Mouse (Mus musculus) forebrain, embryonic 16.5 days (tissue): ENCODE results near the gene Snx17. TPM values are rescaled to one million over a fixed set of nuclear protein-coding genes. Genes with fewer than 3 reads are reported as not detected.
A peak's percentile ranks its signal among the peaks of the same experiment; 100 is the strongest.
"Not testable (repeated sequence)": the region's sequence is repeated elsewhere in the genome, so short reads cannot be mapped to it uniquely, and the experiment has no call there.

Experiments
- ATAC-seq: fragments of 200-750 bp; cut with Nextera tagmentation; 2 replicates; pipeline ENCODE4 v1.8.0; 2017; ENCODE audit warnings: mild to moderate bottlenecking, moderate library complexity
- H3K27ac ChIP-seq: fragments of 300-500 bp; sonication (generic); 2 replicates; pipeline ENCODE4 v1.5.1; 2014; ENCODE audit warnings: low read length, control low read depth
- H3K27me3 ChIP-seq: fragments of 300-500 bp; sonication (generic); replicated peaks from 2 replicates; pipeline ENCODE4 v1.6.1; 2014; ENCODE audit warnings: low read length; ENCODE audit not compliant: control insufficient read depth, insufficient read depth
- H3K36me3 ChIP-seq: fragments of 300-500 bp; sonication (generic); 2 replicates; pipeline ENCODE4 v1.6.1; 2014; ENCODE audit not compliant: control insufficient read depth, insufficient read depth
- H3K4me1 ChIP-seq: fragments of 300-500 bp; sonication (generic); replicated peaks from 2 replicates; pipeline ENCODE4 v1.6.1; 2014; ENCODE audit warnings: low read length; ENCODE audit not compliant: control insufficient read depth, insufficient read depth
- H3K4me2 ChIP-seq: fragments of 300-500 bp; sonication (generic); 2 replicates; pipeline ENCODE4 v1.6.1; 2014; ENCODE audit warnings: mild to moderate bottlenecking, low read length, control low read depth
- H3K4me3 ChIP-seq: fragments of 300-500 bp; sonication (generic); replicated peaks from 2 replicates; pipeline ENCODE4 v1.5.1; 2014; ENCODE audit warnings: mild to moderate bottlenecking, low read length, control low read depth
- H3K9ac ChIP-seq: fragments of 300-500 bp; sonication (generic); replicated peaks from 2 replicates; pipeline ENCODE4 v1.6.1; 2014; ENCODE audit warnings: low read depth, low read length, control low read depth
- H3K9me3 ChIP-seq: fragments of 300-500 bp; sonication (generic); 2 replicates; pipeline ENCODE4 v1.6.1; 2016; ENCODE audit warnings: low read length; ENCODE audit not compliant: control insufficient read depth
- WGBS: fragments of 180-500 bp; shearing (Covaris S2); extraction: QIAGEN DNeasy Blood & Tissue Kit; methylation state at CpG from one replicate; pipeline ENCODE4 v1.1.7; 2014; 5-methylcytosine and 5-hydroxymethylcytosine counted together
- polyA plus RNA-seq: library from polyadenylated mRNA; unstranded; fragments of >200 nt; fragmentation: Nextera tagmentation; extraction: Ambion mirVana; gene quantifications from 2 replicates; pipeline ENCODE4 v1.2.1, GENCODE M21; 2015

The Snx17 gene
- polyA plus RNA-seq, 1 experiment from 2014 or later: 131 TPM

DNA sequence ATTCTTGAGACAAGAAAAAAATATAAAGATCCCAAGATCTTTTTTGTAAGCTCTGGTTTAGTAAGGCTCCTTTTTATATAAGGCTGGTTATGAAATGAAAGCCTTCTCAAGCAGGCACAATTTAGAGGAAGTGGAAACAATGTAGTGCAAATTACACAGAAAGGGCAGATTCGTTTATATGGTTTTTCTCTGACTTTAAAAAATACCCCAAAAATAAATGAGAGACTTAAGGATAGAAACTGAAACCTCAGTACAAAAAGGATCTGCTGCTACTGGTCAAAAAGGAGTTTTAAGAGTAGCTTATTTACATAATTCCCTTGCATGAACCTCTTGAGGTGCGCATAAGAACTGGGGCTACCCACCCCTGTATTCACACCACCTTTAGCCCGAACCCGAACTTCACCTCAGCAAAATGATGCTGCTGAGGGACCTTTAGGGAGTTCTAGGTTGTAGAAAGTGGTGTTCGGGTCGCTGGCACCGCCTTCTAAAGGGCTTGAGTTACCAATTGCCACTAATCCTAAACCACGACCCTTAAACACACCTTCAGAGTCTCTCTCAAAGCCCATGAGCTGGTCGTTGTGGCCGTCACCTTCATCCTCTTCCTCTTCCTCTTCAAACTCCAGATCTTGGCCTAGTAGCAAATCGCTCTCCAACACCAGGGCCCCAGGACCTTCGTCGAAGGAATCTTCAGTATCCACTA is 8.2 kb downstream of the Snx17 start:
- WGBS: 20% methylated on average over 13 of the region's 13 CpGs
- ATAC-seq: no peak
- peak overlapping the region; percentile 76 for H3K27ac ChIP-seq
- H3K4me1 ChIP-seq: peaks cover 17% of the 10 kb centered on the region
- H3K27me3 ChIP-seq: no peaks in the 10 kb centered on the region
- peak overlapping the region; percentile 81 for H3K4me3 ChIP-seq
- peak overlapping the region; percentile 89 for H3K9ac ChIP-seq
- H3K9me3 ChIP-seq: peaks cover 3% of the 10 kb centered on the region
- peak overlapping the region; percentile 70 for H3K4me2 ChIP-seq
- peaks cover 52% of the 10 kb centered on the region for H3K36me3 ChIP-seq

DNA sequence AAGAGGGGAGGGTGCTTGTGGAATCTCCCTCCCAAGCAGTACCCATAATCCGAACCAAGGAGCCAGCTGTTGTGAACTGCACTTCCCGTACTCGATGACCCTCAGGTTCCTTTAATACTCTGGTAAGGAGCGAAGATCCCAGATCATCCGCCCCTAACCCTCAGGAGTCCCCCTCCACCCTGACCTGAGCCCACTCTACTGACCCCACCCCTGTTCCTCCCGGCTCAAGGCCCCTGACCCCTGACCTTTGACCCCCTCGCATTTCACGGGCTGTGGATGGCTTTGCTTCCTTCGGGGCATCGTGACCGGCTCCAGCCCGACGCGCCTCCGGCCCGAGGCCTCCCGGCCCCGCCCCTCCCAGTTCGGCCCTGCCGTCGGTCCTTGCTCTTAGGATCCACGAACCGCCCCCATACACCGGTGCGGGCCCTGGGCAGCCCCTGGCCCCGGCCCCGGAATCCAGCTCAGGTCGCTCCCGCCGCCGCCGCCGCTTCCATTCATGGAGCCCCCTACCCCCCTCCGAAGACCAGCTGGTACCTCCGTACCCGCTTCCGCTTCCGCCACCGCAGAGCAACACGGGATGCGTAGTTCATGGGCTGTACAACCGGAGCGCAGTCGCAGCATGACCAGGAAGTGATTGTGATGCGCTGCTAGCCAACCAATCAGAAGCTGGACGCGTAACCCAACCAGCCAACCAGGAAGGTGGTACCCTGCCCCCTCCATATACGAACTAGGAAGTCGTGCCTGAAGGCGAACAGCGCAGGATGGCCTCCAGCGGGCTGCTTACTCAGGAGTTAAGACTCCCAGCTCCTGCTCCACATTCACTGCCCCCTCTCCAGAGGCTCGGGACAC is 8.9 kb downstream of the Snx17 start, which contains the start of gene Zfp513:
TSS of gene Zfp513 (minus strand) at position 562 of the 849 bp plus-strand sequence.
- Histone ChIP-seq H3K36me3 (peaks cover 46% of the 10 kb centered on the region), H3K4me3 (peak within 1 kb of the TSS; percentile 81), H3K9me3 (peaks cover 3% of the 10 kb centered on the region), H3K4me1 (peaks cover 17% of the 10 kb centered on the region), H3K27ac (peak within 1 kb of the TSS; percentile 76), H3K4me2 (peak within 1 kb of the TSS; percentile 70), H3K27me3 (no peaks in the 10 kb centered on the region), H3K9ac (peak within 1 kb of the TSS; percentile 89)
- ATAC-seq: peak; percentile 97
- under 1% methylated on average over 53 of the region's 53 CpGs for WGBS

DNA sequence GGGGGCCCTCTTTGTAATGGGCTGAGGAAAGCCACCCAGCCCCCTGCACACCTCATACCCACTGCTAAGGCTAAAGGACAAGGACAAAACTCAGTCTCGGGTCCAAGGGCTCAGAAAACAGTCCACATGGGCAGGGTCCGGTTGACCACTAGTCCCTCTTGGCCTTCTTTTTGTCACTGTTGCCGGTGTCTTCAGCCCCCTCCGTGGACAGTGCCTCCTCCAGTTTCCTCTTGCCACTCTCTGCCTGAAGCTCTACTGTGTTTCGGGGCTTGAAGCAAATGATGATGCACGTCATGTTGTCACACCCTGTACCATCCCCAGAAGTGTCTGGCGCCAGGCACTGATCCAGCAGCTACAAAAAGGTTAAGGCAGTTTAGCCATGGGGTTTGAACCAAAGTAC is 9.9 kb downstream of the Snx17 start:
- Histone ChIP-seq H3K4me2 (peak overlapping the region; percentile 60), H3K36me3 (peaks cover 36% of the 10 kb centered on the region), H3K9ac (no peak overlapping the region), H3K27me3 (no peaks in the 10 kb centered on the region), H3K4me1 (peaks cover 17% of the 10 kb centered on the region), H3K9me3 (peaks cover 3% of the 10 kb centered on the region), H3K27ac (peak overlapping the region; percentile 60), H3K4me3 (peak overlapping the region; percentile 81)
- ATAC-seq: no peak
- WGBS: 84% methylated on average over 7 of the region's 7 CpGs

DNA sequence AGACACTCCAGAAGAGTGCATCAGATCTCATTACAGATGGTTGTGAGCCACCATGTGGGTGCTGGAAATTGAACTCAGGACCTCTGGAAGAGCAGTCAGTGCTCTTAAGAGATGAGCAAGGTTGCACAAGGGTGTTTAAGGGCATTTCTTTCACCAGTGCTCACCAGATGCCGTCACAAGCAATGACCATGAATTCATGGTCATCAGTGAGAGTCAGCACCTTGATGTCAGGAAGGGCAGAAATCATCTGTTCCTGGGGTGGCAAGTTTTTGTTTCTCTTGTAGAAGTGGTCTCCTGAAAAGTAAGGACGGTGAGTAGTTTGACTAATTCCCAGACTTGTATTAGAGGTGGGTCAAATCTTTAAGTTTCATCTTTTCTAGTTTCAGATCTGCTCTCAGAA is 10.8 kb downstream of the Snx17 start:
- Histone ChIP-seq H3K4me1 (peaks cover 17% of the 10 kb centered on the region), H3K27ac (no peak overlapping the region), H3K27me3 (no peaks in the 10 kb centered on the region), H3K9ac (no peak overlapping the region), H3K9me3 (peaks cover 3% of the 10 kb centered on the region), H3K36me3 (peaks cover 27% of the 10 kb centered on the region), H3K4me2 (no peak overlapping the region), H3K4me3 (no peak overlapping the region)
- no peak for ATAC-seq
- WGBS: 93% methylated on average over 2 of the region's 2 CpGs

DNA sequence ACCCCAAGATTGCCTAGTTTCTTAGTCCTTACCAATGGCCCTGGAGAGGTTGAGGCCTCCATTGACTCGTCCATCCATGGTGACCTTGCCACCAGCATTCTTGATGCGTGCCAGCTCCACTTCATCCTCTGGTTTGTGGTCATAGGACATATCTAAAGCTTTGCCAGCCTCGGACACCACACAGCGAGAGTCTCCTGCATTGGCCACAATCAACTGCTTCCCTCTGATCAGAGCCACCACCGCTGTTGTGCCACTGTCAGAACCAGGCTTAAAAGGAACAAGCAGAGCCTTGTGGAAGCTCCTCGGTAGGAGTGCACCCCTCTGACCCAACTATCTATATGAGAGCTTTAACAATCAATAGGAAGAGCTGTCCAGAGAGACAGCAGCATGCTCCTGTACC is 11.4 kb downstream of the Snx17 start:
- no peak overlapping the region for H3K4me3 ChIP-seq
- no peak overlapping the region for H3K9ac ChIP-seq
- peaks cover 22% of the 10 kb centered on the region for H3K36me3 ChIP-seq
- H3K27me3 ChIP-seq: no peaks in the 10 kb centered on the region
- WGBS: 94% methylated on average over 6 of the region's 6 CpGs
- H3K9me3 ChIP-seq: peaks cover 3% of the 10 kb centered on the region
- H3K4me2 ChIP-seq: no peak overlapping the region
- ATAC-seq: no peak
- no peak overlapping the region for H3K27ac ChIP-seq
- H3K4me1 ChIP-seq: peaks cover 17% of the 10 kb centered on the region

DNA sequence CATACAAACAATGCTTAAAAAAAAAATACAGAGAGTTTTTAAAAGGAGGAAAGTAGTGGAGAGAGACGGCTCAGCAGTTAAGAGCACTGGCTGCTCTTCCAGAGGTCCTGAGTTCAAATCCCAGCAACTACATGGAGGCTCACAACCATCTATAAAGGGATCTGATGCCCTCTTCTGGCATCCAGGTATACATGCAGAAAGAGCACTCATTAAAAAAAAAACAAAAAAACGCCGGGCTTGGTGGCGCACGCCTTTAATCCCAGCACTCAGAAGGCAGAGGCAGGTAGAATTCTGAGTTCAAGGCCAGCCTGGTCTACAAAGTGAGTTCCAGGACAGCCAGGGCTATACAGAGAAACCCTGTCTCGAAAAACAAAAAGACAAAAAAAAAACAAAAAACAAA is 23.5 kb downstream of the Snx17 start:
- WGBS: 91% methylated on average over 6 of the region's 6 CpGs
- H3K36me3 ChIP-seq, H3K4me3 ChIP-seq, H3K4me2 ChIP-seq, ATAC-seq, H3K9me3 ChIP-seq, H3K27ac ChIP-seq, H3K9ac ChIP-seq, H3K27me3 ChIP-seq: not testable (repeated sequence)
- peaks cover 11% of the 10 kb centered on the region for H3K4me1 ChIP-seq

DNA sequence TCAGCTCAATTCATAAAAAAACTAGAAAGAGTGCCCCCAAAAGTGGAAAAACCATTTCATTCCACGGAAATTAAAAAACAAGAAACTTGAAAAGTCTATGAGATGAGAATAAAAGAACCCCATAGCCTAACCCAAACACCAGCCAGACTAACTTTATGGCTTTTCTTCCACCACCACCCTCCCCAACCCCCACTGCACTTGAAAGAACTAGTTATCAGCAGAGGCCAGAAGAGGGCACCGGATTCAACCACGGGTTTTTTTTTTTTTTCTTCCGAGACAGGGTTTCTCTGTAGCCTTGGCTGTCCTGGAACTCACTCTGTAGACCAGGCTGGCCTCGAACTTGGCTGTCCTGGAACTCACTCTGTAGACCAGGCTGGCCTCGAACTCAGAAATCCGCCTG is 25.3 kb downstream of the Snx17 start:
- peaks cover 14% of the 10 kb centered on the region for H3K4me1 ChIP-seq
- H3K4me2 ChIP-seq: no peak overlapping the region
- WGBS: 68% methylated on average over 7 of the region's 7 CpGs
- no peaks in the 10 kb centered on the region for H3K9me3 ChIP-seq
- H3K9ac ChIP-seq: no peak overlapping the region
- no peaks in the 10 kb centered on the region for H3K27me3 ChIP-seq
- ATAC-seq: no peak
- H3K27ac ChIP-seq: no peak overlapping the region
- no peaks in the 10 kb centered on the region for H3K36me3 ChIP-seq
- H3K4me3 ChIP-seq: no peak overlapping the region

DNA sequence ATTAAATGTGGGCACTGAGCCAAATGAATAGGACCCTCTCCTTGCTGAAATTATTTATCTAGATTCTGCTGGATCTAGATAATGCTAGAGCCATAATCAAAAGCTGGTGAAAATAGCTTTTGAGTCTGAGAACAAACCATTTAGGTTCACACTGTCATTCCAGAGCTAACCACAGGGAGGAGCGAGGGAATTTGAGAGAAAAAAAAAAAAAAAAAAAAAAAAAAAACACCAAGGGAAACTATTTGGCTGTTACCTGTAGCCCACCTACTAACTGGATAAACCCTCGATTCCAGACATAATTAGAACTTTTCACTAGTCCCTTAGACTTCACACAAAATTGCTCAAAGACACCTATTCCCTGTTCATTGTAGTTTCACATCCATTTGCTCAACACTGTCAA is 26.0 kb downstream of the Snx17 start:
- WGBS: 0% methylated on average over 2 of the region's 2 CpGs
- H3K27me3 ChIP-seq: no peaks in the 10 kb centered on the region
- no peak overlapping the region for H3K9ac ChIP-seq
- peak overlapping the region; percentile 71 for H3K4me2 ChIP-seq
- H3K36me3 ChIP-seq: no peaks in the 10 kb centered on the region
- peak overlapping the region; percentile 15; the same call in 1 of the 2 replicates for H3K4me3 ChIP-seq
- H3K4me1 ChIP-seq: peaks cover 14% of the 10 kb centered on the region
- no peaks in the 10 kb centered on the region for H3K9me3 ChIP-seq
- H3K27ac ChIP-seq: no peak overlapping the region
- no peak for ATAC-seq

DNA sequence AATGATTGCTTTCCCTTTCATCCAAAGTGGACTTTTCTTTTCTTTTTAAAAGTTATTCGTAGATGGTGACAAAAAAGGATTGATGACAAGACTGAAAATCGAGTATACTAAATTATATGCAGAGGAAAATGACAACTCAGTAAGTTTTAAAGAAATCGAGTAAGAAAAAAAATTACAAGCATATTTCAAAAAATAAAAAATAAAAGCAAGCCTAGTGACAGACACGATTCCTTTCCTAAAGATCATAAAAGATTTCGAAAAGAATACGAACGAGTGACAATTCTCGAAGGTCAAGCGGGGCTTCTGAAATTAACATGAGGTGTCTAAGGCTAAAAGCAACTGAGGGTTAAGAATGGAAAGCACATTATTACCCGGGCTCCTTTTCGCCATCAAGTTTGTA is 26.4 kb downstream of the Snx17 start:
- no peak overlapping the region for H3K27ac ChIP-seq

More for the DNA sequence above, 26.4 kb downstream of the Snx17 start:
- ATAC-seq: no peak
- Histone ChIP-seq H3K36me3 (no peaks in the 10 kb centered on the region), H3K4me3 (peak overlapping the region; percentile 99), H3K9me3 (no peaks in the 10 kb centered on the region), H3K9ac (peak overlapping the region; percentile 91), H3K4me2 (peak overlapping the region; percentile 71), H3K27me3 (no peaks in the 10 kb centered on the region), H3K4me1 (peaks cover 14% of the 10 kb centered on the region)
- 2% methylated on average over 11 of the region's 11 CpGs for WGBS
